Mouse (Mus musculus) frontal cortex, adult 2 months (tissue): Measurements from ENCODE around the gene Pde7b. TPM values are rescaled to one million over a fixed set of nuclear protein-coding genes. Genes with fewer than 3 reads are reported as not detected.

Experiments
- DNase-seq, 2 experiments: peaks; one replicate each; pipeline ENCODE4 v3.0.0; 2022; ENCODE audit warnings: low spot score in 1 of 2; ENCODE audit errors: extremely low spot score in 1 of 2
- polyA plus RNA-seq: library from polyadenylated mRNA; depleted of rRNA; stranded (reverse); fragments of >200 nt; gene quantifications from 2 replicates; pipeline ENCODE4 v1.2.3, GENCODE M21; 2012

The Pde7b gene
- polyA plus RNA-seq, 1 experiment = 12.9 TPM

DNA sequence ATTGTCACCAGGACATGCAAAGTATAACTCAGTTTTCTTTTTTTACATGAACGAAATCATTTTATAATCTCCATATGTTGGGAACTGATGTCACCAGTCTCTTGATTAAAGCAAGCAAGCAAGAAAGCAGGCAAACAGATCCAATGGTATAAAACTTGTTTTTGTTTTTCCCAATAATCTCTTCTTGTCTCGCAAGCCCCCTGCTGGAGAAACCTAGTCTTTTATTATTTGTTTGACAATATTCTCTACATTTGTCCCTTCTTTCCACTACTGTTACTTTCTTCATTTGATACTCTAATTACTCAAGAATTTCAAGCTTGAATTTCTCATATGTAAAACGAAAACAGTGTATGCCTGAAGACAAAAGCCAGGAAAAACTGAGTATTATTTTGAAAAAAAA, 220.1 kb downstream of the Pde7b start:
- no peak for DNase-seq

DNA sequence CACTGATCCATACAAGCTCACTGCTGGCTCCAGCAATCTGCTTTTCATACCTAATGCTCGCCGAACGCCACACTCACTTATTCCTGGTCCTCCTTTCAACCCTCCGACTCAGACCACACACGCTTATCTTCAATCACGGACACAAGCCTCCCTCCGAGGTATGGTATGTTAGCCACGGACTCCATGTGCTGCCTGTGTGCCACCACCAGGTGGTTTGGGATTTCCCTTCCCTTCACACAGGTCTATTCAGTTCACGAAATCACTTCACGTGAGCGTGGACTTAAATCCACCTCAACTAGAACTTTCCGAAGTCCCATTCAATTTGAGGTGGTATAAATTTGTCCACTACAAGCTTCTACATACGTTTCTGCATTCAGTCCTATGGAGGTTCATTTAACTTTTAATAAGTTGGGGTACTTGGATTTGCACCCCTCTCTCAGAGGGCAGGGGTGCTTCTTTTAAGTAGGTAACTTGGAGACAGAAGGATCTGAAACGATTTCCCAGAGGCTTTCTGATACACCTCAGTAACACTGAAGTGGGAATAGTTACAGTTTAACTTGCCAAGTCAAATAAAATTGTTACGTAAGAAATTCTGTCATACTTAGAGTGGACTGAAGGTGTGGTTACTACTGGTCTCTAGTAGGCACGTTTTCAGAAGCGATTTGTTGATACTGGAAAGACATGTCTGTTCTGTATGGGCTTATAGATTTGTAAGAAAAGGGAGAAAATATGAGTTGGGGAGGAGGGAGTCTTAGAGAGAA, 221.4 kb downstream of the Pde7b start:
- no peak for DNase-seq

DNA sequence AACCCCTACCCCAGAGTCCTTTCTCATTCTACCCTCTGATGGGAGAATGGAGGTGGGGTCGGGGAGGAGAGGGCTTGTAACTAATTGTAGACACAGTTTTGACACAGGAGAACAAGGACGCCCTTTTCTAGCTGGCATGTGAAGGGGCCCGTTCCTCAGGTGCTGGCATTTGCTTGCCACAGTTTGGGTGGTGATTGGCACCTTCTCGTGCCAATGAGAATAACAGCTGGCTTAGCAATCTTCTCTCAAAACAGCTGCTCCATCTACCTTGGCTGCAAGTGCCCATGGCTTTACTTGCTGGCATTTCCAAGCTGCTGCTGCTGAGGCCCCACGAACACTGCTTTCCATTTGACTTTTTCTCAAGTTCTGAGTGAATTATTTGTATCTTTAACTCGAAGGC, 223.7 kb downstream of the Pde7b start:
- no peak for DNase-seq

DNA sequence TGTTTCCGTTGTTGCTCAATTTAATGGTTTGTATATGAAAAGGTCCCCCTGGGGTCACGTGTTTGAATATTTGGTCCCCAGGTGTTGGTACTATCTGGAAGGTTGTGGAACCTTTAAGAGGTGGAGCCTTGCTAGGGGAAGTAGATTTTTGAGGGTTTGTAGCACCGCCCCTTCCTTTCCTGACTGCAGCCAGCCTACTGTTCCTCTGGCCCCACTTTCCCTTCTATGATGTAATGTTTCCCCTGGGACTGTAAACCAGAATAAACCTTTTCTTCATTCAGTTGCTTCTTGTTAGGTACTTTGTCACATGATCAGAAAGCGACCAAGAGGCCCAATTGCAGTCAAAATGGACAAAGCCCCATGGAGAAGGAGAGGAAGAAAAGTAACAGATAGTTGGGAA, 229.8 kb downstream of the Pde7b start:
- no peak for DNase-seq

DNA sequence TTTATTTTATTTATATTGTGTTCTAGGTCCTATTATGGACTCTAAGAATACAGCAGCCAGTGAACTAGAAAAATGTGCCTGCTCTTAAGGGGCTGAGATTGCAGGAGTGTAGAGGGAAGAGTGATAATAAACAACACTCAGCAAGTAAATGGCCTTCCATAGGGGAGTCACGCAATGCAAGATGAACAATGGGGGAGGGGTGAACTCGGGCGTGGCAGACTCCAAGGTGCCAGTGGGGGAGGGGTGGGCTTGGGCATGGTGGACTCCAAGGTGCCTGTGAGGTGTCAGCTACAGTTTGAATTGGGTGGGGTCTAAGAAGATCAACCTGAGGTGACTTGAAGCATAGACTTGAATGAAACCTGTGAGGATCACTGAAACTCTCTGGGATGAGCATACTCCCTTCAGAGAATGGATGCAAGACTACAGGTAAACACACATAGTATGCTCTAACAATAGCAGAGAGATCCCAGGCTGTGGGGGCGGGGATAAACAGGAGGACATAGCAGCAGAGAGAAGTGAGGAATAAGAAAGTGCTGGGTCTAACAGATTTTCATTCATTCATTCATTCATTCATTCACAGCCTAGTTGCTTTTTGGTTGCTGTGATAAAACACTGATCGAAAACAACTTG, 230.9 kb downstream of the Pde7b start:
- no peak for DNase-seq

DNA sequence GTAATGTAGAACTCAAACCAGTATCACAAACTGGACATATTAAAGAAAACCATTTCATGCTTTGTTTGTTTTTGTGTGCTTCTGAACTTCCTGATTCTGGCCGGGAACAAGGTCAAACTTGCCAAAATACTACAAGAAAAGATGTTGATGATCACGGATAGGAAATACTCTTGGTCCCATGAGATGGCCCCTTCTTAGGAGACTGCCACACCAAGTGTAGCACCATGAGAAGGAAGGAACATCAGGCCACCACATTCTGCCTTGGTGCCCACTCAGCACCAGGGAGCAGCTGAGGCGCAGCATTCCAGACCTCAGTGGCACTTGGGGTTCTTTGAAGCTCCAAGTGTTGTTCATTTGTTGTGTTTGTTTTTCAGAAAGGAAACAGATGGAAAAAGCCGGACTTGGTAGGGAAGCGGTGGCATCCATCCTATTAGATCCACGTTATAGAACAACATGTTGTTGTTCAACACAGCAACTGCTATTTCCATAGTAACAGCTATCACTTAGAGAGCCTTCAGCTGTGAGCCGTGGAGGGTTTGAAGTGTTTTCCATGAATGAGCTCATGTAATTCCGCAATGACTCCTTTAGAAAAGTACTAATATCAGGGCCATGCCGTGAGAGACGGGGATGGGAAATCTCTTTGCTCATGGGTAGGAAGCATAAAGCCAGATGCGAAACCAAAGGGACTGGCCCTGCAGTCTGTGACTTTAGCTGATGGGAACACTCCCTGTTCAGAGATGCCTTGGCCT, 232.5 kb downstream of the Pde7b start:
- no peak for DNase-seq

DNA sequence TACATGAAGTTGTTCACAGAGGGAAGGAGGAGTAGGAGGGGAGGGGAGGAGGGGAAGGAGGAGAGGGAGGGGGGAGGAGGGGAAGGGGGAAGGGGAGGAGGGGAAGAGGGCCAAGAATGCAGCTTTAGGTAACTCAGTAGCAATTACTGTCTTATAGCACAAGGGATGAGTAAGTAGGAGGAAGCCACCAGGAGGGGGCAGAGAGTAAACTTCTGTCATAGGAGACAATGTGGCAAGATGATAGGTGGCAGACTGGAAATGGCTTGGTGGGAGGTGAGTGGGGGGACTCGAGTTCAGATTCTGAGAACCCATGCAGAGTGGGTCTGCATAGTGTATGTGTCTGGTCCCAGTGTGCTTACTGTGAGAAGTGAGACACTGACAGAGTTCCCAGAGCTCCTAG, 234.1 kb downstream of the Pde7b start:
- peak in 1 of 2 experiments; percentile 22 for DNase-seq

DNA sequence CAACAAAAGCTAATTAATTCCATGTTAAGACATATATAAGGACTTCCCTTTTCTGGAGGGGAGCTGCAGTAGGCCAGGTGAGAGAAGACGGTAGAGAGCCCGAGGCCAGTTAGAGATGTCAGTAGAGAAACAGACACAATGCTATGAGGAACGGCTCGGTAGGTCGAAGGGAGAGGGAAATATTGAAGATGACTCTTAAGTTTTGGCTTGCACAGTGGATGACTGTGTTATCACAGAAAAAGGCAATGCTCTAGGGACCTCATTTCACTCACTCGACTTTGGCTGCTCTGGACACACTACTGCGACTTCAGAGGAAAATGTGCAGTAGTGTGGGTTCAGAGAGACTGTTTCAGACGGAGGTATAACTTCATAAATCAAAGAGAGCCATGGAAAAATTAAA, 234.6 kb downstream of the Pde7b start:
- DNase-seq = no peak

DNA sequence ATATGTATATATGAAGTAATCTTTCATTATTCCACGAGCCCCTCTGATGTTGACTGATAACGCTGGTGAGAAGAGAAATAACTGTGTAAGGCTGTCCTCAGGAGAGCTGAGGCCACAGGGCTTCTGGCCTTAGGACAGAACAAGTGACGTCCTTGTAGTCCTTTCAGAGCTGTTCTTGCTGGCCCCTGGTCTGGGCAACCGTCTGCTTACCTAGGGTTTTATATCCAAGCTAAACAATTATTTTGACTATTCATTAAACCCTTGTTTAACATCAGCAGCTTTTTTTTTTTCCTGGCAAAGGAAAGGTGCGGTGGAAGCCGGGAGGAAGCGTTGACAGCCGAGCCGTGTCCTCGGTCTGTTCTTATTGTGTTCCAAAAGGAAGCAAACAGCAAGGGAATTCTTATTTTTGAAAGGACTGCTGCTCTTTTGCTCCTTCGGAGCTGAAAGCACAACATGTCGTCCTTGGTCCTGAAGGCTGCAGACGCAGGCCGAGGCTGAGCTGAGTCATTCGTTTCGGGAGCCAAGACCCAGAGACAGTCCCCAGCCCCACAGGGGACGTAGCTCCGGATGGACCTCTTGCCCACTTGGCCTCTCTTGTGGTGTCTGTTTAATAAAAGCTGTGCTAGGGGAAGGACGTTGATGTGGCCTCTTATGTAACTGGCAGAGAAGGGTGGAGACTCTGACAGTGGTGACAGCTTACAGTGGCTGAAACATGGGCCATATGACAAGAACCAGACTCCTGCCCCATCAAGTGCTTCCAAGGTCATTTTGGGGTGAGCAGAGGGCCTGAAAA, 238.2 kb downstream of the Pde7b start:
- no peak for DNase-seq

DNA sequence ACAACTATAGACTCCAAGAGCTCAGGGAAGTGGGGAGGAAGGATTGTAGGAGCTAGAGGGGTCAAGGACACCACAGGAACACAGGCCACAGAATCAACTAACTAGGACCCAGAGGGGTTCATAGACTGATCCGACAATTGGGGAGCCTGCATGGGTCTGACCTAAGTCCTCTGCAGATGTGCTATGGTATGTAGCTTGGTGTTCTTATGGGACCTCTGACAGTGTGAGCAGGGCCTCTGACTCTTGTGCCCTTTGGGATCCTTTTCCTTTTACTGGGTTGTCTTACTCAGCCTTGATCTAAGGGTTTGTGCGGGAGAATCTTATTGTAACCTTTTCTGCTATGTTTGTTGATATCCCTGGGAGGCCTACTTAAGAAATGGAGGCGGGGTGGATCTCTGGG, 239.1 kb downstream of the Pde7b start:
- DNase-seq = no peak

DNA sequence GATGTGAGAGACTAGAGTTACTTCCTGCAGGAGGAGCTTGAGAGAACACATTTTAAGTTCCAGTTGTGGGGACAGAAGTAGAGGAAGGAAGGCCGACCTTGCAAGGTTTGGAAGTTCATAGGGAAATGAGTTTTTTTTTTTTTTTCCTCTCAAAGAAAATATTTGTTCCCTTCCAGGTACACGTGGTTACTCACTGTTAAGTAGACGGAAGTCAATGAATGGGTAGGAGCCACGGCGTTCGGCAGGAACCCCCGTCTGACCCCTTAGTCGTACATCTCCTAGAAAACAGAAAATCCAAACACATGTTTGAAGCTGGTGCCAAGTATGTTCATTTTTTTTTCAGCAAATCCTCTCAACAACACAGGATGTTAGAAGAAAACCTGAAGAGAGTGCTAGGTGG, 245.4 kb downstream of the Pde7b start:
- DNase-seq = no peak

DNA sequence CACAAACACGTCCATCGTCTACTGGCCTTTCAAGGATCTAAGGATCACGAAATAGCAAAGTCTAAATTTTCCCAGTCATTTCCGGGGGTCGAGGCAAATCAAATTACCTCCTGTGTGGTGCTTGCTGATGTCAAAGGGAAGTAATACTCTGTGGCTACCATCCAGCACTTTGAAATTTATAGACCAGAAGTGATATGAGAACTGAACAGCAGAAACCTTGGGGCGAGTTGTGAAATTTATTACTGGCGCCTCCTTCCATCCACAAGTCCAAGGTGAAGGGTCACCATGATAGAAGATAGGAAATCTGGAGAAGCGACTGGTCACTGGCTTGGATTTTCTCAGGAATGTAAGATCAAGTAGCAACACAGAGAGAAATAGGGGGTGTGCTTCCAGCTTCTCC, 246.4 kb downstream of the Pde7b start:
- DNase-seq = no peak

DNA sequence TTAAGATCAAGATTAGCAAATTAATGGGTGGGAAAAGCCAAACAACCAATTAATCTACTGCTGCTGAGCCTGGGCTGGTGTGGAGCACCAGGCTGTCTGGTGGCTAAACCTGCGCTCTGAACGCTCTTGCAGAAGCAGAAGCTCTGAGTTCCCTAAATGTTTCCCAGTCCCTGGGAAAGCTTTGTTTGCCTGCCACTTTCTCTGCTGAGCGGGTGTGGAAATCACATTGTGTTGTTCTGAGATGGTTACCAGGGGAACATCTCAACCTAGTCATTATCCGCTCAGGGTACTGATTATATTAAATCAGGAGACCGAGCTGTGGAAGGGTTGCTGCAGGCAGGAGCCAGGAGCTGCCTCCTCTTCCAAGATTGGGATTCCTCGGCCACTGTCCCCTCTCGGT, 250.0 kb downstream of the Pde7b start:
- DNase-seq = peak in 1 of 2 experiments; percentile 51

DNA sequence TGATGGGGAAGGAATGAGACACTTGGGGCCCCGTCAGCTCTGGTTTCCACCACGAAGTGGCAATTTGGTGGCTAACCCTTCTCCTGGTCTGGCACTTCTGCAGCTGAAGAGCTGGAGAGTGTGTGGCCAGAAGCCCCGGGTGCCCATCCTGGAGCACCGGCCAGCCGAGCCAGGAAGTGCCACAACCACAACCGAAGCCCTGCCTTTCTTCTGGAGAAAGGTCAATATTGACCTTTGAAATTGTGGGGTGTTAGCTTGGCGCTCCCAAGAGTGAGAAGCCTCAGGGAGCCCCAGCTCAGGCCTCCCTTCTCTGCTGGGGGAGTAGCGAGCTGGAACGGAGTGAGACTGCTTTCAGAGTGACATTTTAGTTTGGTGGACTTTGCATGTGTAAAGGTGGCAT, 250.8 kb downstream of the Pde7b start:
- no peak for DNase-seq

DNA sequence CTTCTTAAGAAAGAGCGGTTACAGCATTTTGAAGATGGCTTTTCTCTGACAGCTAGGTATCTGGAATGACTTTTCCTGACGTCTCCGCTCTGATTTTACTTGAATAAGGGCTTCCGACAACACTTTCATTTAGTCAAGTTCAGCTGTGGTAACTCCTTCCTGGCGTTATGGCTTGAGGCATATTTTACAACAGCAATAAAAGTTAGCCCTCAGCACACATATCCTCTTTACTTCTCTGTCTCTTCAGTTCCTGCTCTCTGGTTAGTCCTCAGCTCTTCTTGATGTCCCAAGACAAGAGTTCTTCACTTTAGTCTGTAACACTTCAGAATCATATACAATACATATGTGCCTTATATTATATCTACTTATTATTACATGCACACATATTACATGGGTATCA, 251.4 kb downstream of the Pde7b start:
- DNase-seq = no peak

DNA sequence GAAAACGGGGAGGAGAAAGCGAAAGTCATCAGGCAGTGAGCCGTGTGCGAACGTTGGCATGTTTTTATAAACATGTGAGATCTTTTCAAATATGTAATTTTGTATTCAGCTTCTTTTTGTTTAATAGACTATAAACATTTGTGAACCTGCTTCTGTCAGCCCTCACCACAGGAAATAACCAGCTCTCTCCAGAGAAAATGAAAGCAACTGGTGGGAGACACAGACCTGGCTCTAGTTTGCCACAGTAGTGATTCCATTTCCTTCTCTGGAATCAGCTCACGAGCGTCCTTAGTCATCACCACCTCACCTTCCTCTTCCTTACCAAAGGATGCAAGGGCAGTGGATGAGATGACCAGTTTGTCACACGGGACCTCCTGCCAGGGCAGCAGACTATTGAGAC, 252.9 kb downstream of the Pde7b start:
- DNase-seq = no peak

DNA sequence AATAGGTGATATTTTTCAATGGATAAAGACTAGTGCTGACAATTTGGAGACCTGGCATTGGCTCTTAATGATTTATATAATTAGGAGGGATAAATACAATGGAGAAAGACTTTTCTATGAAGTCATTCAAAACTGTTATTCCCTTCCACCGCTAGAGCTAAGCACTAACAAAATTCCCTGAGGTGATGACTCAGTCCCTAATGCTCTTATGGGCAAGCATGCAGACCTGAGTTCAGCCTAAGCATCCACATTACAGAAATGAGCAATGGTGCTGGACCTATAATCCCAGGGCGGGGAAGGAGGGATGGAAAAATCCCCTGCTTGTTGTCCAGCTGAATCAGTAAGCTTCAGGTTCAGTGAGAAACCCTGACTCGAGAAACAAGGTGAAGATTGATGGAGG, 260.2 kb downstream of the Pde7b start:
- DNase-seq = no peak

DNA sequence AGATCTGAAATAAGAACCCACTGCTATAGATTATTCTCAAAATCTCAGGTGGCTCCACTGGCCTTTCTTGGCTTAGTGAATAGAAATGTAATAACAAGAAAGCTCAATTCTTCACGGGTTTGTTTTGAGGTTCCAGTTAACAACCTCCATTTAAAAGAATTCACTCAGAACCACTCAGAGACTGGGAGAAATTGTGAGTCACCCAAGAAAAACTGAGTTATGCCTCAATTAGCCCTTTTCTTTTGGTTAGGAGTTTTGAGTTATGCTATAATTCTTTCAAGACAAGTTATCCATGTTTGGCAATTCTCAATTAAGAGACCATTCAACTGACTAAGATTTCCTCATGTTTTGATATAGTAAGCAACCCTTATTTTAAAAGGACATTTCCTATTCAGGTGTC, 260.9 kb downstream of the Pde7b start:
- DNase-seq = no peak

DNA sequence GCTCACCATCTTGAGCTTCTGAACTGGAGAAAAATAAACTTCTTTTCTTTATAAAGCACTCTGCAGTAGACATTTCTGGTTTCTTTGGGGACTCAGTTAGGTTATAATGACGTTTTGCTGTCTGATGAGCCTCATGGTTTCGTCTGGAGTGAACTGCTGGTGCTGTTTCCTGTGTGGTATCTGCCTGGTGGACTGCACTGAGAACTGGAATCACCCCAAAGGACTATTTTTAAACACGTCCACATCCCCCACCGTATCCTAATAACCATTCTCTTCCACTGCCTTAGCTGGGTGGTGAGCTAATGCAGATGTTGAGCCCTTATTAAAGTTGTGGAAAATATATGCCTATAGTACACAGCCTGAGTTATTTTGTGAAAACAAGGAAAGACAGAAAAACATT, 262.3 kb downstream of the Pde7b start:
- DNase-seq = no peak

DNA sequence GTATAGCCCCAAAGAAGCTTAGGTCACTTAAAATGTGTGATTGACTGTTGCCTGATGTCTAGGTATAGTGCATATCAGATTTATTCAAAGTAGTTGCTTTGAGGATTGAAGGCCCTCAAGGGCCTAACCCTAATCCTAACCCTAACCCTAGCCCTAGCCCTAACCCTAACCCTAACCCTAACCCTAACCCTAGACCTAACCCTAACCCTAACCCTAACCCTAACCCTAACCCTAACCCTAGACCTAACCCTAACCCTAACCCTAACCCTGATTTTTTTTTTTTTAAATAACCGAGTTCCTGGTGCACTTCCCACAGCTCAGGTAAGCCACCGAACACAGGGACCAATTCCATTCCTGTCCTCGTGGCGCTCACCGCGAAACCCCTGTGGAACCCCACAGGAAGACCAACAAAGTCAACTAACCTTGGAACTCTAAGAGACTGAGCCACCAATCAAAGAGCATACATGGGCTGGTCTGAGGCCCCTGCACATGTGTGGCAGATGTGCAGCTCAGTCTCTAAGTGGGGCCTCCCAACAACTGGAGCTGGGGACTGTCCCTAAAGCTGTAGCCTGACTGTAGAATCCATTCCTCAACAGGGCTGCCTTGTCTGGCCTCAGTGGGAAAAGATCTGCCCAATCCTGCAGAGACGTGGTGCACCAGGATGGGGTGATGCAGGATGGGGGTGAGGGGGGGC, 265.1 kb downstream of the Pde7b start:
- no peak for DNase-seq
